Mouse (Mus musculus) lung, adult 2 months (tissue): ENCODE data around the gene Dtnb. TPM values are rescaled to one million over a fixed set of nuclear protein-coding genes. Genes with fewer than 3 reads are reported as not detected.

ENCODE experiments used
- DNase-seq: peaks from one replicate; pipeline ENCODE4 v3.0.0; 2022
- H3K4me1 ChIP-seq: fragments of 200-500 bp; 2 replicates; pipeline ENCODE4 v1.6.1; 2011; ENCODE audit warnings: low read length; ENCODE audit not compliant: control insufficient read depth, insufficient read depth
- H3K4me3 ChIP-seq: fragments of 200-500 bp; replicated peaks from 2 replicates; pipeline ENCODE3; 2011; ENCODE audit warnings: low read depth, mild to moderate bottlenecking, control low read depth, low read length; ENCODE audit errors: extremely low read depth
- CTCF ChIP-seq: fragments of 200-500 bp; IDR thresholded peaks from 2 replicates; pipeline ENCODE4 v1.5.1; 2011; ENCODE audit warnings: mild to moderate bottlenecking, low read length, control low read depth; ENCODE audit not compliant: insufficient read depth
- POLR2A ChIP-seq: fragments of 200-500 bp; IDR thresholded peaks from 2 replicates; pipeline ENCODE4 v1.6.1; 2011; ENCODE audit warnings: low read depth, mild to moderate bottlenecking, control low read depth, low read length, borderline replicate concordance; ENCODE audit errors: extremely low read depth
- WGBS: fragments of 180-500 bp; shearing (Covaris S2); methylation state at CpG from one replicate; pipeline ENCODE4 v1.1.7; 2018; 5-methylcytosine and 5-hydroxymethylcytosine counted together
- polyA plus RNA-seq: library from polyadenylated mRNA; depleted of rRNA; stranded (reverse); fragments of >200 nt; gene quantifications from 2 replicates; pipeline ENCODE4 v1.2.3, GENCODE M21; 2012

Dtnb gene
- polyA plus RNA-seq, 1 experiment, result 27.9 TPM

DNA sequence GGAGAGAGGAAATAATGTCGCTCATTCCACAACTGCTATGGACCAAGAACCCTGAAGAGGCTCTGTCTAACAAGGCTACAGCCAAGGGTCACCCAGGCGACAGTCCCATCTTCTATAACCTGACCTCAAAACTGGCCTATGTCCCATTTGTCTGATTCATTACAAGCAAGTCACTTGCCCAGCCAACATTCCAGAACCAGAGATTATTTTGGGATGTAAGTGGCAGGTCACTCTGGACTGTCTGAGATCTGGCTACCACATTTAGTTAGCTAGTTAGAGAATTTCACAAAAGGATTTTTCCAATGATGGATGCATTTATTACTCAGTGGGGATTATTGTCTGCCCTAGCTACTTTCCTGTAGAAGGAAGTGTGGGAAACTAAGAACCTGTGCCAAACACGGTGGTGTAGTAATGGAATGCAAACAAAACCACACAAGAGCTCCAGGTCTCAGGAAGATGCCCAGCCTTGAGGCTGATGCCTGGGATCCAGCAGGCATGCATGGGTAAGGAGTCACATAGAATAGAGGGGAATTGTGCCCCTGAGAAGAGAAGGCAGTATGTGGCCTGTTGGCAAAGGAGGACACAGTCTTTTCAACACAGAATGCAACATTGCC lies 192.1 kb downstream of the Dtnb start:
- peaks cover 5% of the 10 kb centered on the region for H3K4me1 ChIP-seq
- TF ChIP-seq CTCF, result no peak
- TF ChIP-seq POLR2A, result no peak
- no peak overlapping the region for H3K4me3 ChIP-seq
- WGBS, result 45% methylated on average over 3 of the region's 3 CpGs
- DNase-seq, result no peak

DNA sequence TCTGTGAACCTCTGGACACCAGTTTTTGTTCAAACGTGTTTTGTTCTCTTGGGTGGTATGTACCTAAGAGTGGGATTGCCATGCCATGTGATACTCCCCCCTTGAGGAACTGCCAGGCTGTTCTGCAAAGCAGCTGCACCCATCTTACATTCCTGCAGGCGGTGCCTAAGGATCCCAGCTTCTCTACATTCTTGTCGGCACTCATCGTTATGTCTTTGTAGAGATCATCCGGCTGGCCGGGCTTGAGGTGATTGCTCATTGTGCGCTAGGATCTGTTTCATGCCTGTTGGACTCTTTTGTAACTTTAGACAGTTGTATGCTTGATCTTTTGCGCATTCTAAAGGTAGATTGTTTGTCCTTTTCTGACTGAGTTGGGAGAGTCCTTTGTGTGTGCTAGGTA lies 195.2 kb downstream of the Dtnb start:
- DNase-seq, result no peak
- H3K4me3 ChIP-seq, result no peak overlapping the region
- WGBS, result 72% methylated on average over 8 of the region's 8 CpGs
- no peak for TF ChIP-seq CTCF
- no peak for TF ChIP-seq POLR2A
- peaks cover 4% of the 10 kb centered on the region for H3K4me1 ChIP-seq

DNA sequence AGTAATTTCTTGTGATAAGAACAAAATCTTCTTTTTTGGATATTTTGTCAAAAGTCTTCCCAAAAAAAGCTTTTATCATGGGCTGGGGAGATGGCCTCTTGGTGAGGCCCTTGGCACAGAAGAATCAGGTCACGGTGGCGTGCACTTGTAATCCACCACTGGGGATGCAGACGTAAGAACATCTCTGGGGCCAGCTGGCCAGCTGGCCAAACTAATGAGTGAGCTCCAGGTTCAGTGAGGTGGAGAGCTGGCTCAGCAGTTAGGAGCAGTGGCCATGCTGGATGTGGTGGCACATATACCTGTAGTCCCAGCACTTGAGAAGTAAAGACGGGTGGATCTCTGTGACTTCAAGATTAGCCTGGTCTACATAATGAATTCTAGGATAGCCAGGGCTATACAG lies 196.2 kb downstream of the Dtnb start:
- no peak for DNase-seq
- WGBS, result 94% methylated on average over 4 of the region's 4 CpGs
- H3K4me1 ChIP-seq, result peaks cover 4% of the 10 kb centered on the region
- TF ChIP-seq CTCF (no peak), POLR2A (no peak)
- no peak overlapping the region for H3K4me3 ChIP-seq

DNA sequence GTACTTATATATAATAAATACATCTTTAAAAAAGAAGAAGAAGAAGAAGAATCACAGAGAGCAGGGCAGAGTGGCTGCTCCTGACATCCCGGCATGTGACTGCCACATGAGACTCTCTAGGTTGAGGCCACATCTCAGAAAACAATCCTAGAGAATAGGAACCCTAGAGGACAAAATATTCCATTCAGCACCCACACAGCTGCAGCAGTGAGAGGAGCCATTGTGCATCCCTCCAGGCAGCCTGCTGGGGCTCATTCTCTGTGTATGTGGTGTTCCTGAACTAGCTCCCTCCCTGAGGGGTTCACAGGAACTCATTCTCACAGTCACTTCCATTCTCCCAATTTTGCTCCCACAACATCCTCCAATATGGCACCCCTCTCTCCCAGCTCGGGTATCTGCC lies 198.4 kb downstream of the Dtnb start:
- no peak for DNase-seq
- WGBS, result 72% methylated on average over 2 of the region's 2 CpGs
- TF ChIP-seq CTCF, result no peak
- no peak for TF ChIP-seq POLR2A
- H3K4me3 ChIP-seq, result no peak overlapping the region
- no peaks in the 10 kb centered on the region; the same call in 1 of the 2 replicates for H3K4me1 ChIP-seq

DNA sequence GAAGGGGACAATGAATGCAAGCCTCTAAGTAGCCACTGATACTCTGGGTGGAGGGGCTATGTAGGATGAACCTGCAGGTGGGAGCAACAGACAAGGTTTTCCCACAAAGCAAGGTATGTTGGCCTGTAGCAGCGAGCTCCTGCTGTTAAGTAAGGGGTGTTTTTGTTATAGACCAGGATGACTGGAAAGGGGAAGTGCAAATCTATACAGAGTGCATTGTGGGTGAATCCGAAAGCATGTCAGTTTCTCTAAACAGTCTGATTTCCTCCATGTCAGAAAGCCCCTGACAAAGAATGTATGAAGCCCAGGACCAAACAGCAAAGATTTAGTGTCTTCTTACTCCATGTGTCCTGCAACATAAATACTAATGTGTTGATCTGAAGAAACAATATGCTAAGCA lies 198.9 kb downstream of the Dtnb start:
- 44% methylated on average over 2 of the region's 2 CpGs for WGBS
- TF ChIP-seq CTCF (no peak), POLR2A (no peak)
- Histone ChIP-seq H3K4me3 (no peak overlapping the region), H3K4me1 (no peaks in the 10 kb centered on the region; the same call in 1 of the 2 replicates)
- no peak for DNase-seq

DNA sequence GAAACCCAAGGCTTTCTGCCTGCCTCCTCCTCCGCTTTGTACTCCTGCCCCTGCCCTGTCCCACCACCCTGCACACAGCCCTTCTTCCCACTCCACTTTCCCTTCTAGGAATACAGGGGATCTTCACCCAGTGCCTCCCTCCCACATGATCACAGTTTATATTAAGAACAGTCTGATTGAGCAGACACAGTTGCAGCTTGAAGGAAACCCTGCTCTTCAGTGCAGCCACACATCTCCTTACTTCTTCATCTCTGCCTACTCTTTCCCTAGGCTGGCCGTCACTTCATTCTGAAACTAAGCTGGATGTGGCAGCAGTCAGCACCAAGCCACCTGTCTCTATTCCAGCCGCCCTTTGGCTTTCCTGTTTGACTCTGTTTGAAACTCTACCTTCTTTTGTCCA lies 201.5 kb downstream of the Dtnb start:
- no peak overlapping the region for H3K4me3 ChIP-seq
- WGBS, result 97% methylated on average over 3 of the region's 3 CpGs

DNA sequence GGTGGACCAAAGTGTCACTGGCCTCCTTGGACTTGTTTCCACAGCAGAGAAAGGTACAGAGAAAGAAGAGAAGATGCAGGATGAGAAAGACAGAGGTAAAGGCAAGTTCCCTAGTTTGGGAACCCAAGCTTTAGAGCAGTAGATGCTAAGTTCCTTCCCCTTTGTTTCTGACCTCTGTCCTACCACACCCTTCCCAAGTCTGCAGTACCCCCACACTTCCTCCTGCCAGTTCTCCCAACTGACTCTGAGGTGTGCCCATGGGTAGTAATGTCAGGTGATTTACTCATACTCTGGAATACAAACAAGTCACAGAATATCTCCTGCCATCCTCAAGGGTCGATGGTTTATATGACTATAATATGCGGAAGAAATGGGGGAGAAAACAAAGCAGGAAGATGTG lies 203.8 kb downstream of the Dtnb start:
- peaks cover 8% of the 10 kb centered on the region for H3K4me1 ChIP-seq
- no peak for DNase-seq
- 89% methylated on average over 2 of the region's 2 CpGs for WGBS
- H3K4me3 ChIP-seq, result no peak overlapping the region
- TF ChIP-seq CTCF (no peak), POLR2A (no peak)

More for the DNA sequence above, 201.5 kb downstream of the Dtnb start:
- no peaks in the 10 kb centered on the region; the same call in 1 of the 2 replicates for H3K4me1 ChIP-seq
- DNase-seq, result no peak
- TF ChIP-seq POLR2A, result no peak
- no peak for TF ChIP-seq CTCF

DNA sequence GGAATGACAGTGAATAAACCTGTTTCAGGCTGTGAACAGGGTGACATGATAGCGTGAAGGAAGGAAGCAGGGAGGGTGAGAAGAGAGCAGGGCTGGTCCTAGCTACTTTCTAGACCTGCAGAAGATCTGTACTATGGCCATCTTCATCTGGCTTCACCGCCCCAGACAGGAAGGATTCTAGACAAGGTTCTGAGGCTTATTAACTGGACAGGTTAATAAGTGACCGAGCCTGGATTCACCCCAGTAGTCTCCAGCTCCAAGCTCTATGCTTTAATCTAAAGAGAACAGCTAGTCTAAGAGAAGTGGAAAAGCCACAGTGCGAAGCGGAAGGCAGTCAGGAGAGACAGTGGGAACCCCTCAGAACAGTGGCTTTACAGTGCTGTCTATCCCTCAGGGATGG lies 205.5 kb downstream of the Dtnb start:
- no peak for DNase-seq
- TF ChIP-seq POLR2A (no peak), CTCF (no peak)
- Histone ChIP-seq H3K4me1 (peaks cover 14% of the 10 kb centered on the region), H3K4me3 (no peak overlapping the region)
- 93% methylated on average over 5 of the region's 5 CpGs for WGBS

DNA sequence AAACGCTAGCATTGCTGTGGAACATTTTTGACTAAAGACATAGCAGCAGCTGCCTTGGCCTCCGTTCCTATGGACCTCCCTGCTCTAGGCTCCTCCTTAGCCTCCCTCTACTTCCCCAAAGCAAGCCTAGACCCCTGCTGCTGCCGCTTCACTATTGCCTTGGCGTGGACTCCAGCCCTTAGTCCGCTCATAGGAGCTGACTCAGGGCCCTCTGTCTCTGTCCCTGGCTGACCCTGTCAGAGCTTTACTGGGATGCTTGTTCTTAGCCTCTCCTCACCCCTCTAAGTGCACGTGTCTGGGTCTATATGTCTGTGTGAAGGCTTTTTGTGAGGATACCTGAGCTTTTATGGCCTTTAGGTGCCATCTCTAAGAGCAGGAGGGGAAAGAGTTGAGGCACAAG lies 206.1 kb downstream of the Dtnb start:
- WGBS, result 93% methylated on average over 6 of the region's 6 CpGs
- peaks cover 14% of the 10 kb centered on the region for H3K4me1 ChIP-seq
- TF ChIP-seq CTCF (no peak), POLR2A (no peak)
- no peak overlapping the region for H3K4me3 ChIP-seq
- no peak for DNase-seq

DNA sequence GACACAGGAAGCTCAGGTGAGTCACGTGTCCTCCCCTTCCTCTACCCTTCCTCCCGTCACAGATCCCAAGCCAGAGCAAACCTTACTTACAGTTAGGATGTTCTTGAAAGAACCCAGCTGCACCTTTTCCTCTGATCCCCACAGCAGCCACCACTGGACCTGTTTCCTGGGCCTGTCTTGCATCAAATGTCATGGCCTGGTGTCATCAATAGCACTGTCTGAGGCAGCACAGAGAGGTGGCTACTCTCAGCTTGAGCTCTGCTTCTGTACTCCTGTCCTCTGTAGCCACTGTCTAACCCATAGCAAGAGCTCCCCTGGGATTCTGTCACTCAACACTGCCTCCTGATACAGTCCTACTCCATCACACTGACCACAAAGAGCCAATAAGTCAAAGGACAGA lies 207.5 kb downstream of the Dtnb start:
- TF ChIP-seq POLR2A, result no peak
- TF ChIP-seq CTCF, result no peak
- Histone ChIP-seq H3K4me3 (no peak overlapping the region), H3K4me1 (peaks cover 14% of the 10 kb centered on the region)
- DNase-seq, result no peak
- 84% methylated on average over 2 of the region's 2 CpGs for WGBS

DNA sequence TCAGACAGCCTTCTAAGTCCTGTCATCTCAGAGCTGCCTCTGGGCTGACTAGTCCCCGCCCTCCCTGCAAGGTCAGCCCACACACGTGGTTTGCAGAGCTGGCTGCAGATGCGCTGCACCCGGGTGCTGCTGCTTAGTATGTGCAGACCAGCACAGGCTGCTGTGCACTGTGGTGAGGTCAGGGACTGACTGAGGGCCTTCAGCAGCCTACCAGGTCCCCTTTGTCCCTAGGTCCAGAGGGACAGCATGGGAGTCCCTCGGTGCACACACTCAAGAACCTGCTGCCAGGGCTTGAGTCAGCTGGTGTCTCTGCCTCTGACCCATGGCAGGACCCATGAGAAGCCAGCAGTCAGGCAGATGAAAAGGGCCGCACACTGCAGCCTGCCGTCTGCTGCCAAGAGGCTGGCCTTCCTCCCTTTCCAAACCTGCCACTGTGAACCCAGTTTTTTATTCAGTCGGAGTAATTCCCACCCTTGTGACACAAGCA lies 208.3 kb downstream of the Dtnb start:
- peak; percentile 33 for DNase-seq
- Histone ChIP-seq H3K4me1 (peaks cover 14% of the 10 kb centered on the region), H3K4me3 (no peak overlapping the region)
- TF ChIP-seq POLR2A, result no peak
- no peak for TF ChIP-seq CTCF
- 18% methylated on average over 8 of the region's 8 CpGs for WGBS

DNA sequence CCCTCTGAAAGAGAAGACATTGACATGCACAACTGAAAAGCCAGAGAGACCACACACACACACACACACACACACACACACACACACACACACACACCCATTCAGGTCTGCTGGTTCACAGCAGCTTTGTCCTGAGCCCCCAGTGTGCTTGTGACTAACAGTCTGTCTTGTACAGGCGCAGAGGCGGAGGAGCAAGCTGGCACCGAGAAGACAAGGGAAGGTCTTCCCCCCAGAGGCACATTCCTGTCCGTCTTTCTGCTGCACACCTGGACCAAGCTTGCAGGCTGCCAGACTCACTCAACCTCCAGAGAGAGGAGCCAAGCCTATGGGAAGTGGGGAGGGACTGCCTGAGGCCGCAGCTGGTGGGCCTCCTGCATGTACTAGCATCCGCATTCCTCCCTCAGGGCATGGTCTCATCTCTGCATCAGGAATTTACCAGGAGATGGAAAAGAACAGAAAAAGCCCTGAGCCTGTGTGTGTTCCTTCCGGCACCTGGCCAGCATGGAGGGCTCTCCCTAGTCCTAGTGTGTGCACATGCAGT lies 208.8 kb downstream of the Dtnb start:
- H3K4me1 ChIP-seq, result peaks cover 14% of the 10 kb centered on the region

More for the DNA sequence above, 208.8 kb downstream of the Dtnb start:
- H3K4me3 ChIP-seq, result no peak overlapping the region
- no peak for TF ChIP-seq CTCF
- TF ChIP-seq POLR2A, result no peak
- 31% methylated on average over 7 of the region's 7 CpGs for WGBS
- DNase-seq, result peak; percentile 24
